Mouse (Mus musculus): ENCODE data around the gene Cep55.

Cep55 gene

GRCm38 (mm10) chr19:38096231-38096630 lies 41.4 kb downstream of the Cep55 start:
- no peak for DNase-seq (ENCODE audit: low read depth in 2 of 2, low spot score in 2 of 2)

GRCm38 (mm10) chr19:38096858-38097758 lies 42.3 kb downstream of the Cep55 start, which contains the start of gene Ffar4:
Gene Ffar4 (plus strand): TSS chr19:38097071.
- DNase-seq (ENCODE audit: low read depth in 2 of 2, low spot score in 2 of 2): no peak

- DNase-seq (ENCODE audit: low read depth in 2 of 2, low spot score in 2 of 2): no peak
These were observed 53.1 kb downstream of the Cep55 start for GRCm38 (mm10) chr19:38107871-38108270.

DNA sequence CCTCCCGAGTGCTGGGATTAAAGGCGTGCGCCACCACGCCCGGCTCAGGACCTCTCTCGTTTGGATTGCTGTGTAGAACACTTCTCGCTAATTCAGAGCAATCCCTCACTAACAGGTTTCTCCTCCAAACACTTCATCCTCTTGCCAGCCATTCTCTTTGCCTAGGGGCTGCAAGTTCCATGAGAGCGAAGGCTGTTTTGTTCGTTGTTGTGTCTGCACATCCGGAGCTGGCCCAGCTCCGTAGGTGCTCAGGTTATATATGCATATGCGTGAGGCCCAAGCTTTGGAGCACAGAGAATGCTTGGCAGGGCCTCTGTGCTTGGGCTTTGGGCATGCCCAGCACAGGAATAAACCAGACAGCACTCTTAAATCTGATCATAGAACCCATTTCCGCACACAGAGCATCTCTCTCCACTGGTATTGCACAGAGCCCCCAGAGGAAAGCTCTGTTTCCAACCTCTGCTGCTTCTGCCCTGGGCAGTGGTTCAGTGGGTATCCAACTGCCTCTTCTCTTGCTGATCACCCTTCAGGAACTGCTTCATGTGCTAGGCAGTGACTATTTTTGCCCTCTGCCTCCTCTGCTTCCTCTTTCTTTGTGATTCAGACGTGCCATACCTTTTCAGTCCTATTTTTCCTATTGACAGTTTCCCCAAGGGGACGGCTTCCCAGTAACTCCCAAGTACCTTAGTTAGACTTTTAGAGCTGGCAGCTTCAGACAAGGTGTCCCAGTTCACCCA lies 54.9 kb downstream of the Cep55 start:
- no peak for DNase-seq (ENCODE audit: low read depth in 2 of 2, low spot score in 2 of 2)

DNA sequence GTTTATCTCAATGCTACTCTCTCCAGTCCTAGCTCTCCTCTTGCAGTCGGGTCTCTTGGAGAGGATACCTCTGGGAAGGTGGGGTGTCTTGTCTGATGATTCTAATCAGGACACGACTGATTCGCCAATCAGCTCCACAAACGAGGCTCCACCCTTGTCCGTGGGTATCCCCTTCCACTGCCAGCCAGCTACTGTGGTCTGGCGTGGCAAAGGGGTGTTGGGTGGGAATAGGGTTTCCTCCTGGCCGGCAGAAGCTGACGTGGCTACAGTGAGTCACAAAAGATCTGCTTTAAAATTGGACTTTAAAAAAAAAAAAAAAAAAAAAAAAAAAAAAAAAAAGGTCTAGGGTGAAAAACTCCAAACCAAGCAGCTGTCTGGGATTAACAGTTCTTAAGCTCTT lies 56.2 kb downstream of the Cep55 start:
- no peak for DNase-seq (ENCODE audit: low read depth in 2 of 2, low spot score in 2 of 2)

DNA sequence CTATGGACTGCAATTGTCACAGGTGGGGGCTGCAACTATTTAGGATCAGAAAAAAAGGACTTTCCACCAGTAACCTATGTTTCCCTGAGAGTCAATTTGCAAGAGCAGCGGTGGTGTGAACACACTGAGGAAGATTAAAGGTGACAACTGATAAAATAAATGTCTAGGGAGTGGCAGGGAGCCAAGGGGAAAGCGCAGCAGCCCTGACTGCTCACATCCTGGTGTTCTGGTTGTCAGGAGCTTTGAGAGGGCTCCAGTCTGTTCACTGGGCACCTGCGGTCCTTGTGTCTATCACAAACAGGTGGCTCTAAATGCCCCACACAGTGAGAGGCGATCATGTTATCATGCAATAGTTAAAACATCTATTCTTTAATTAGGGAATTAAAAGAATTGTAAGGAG lies 57.8 kb downstream of the Cep55 start:
- no peak for DNase-seq (ENCODE audit: low read depth in 2 of 2, low spot score in 2 of 2)

- DNase-seq (ENCODE audit: low read depth in 2 of 2, low spot score in 2 of 2): no peak
These were observed 60.2 kb downstream of the Cep55 start for GRCm38 (mm10) chr19:38114834-38115491.

DNA sequence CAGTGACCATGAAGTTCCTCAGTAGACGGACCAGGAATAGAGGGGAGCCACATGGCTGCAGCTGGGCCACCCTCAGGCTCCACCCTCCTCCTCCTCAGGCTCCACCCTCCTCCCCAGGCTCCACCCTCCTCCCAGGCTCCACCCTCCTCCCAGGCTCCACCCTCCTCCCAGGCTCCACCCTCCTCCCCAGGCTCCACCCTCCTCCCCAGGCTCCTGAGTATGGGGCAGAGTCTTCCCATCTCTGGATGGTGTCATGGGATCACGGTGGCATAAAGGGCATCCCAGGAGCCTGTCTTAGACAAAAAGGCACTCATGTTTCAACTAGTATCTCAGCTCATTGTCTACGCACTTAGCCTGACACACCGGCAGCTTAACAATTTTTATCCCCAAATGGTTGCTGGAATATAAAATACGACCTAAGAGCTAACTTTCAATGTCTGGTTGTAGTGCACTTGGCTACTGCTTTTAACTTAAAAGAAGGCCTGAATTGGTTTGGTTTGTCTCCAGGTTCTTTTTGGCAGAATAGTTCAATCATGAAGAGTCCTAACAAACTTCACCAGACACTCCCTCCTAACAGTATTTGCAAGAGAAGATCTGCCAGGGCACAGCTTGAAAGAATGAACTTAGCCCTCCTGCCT lies 65.4 kb downstream of the Cep55 start:
- no peak for DNase-seq (ENCODE audit: low read depth in 2 of 2, low spot score in 2 of 2)

GRCm38 (mm10) chr19:38123921-38124320 lies 69.1 kb downstream of the Cep55 start:
- DNase-seq (ENCODE audit: low read depth in 2 of 2, low spot score in 2 of 2): no peak
